In the genomic region with DNA sequence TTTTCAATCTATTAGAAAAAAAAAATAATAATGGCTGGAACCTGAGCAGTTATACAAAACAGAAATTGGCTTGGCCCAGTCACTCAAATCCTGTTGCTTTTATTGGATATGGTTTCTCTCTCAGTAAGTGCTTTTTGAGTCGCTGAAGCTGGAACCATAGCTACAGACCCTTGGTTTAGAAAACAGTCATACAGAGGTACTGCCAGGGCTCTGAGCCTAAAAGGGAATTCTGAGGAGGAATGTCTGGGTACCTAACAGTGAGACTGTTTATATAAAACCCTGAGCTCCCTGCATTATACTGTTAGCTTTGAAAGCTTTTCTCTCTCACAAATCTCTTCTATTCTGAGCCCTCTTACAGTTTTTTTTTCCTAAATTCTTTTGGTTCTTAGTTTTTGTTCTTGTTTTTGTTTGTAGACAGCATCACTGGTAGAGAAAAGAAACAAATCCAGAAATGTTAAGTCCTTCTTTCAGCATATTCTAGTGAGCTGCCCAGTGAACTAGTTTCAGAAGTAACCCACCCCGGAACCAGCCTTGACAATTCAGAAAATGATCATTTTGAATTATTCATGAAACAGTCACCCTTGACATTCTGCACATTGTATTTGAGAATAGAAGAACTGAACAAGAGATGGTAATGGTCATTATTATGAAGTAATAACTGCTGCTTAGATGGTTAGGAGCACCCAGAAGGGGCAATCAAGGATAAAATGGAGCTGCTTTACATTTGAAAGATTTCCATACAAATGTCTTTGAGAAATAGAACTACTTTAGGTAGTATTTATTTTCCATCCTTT, we compare ENCODE assay signal across 21 mouse cellular contexts.
DNase-seq lines count a peak whose midpoint lies in the region; ATAC-seq and TF ChIP-seq lines count a peak whose summit lies in the region.
"Had no signal": no experiment of that assay in that cellular context is flagged by ENCODE, and none has a peak within 500 bp of the region (broad histone marks: within the 10 kb centered on the region; RNA-seq: fewer than 3 reads in every experiment).

No protein-coding gene starts in this region.

- no peak for ATAC-seq in kidney, postnatal 0 days (replicated peaks; ENCODE audit: low FRiP score, low read depth)
- 0 out of 2 replicates have a peak, but pooled peaks have one; percentile 39 for ATAC-seq in forebrain, embryonic 12.5 days (ENCODE audit: low FRiP score)
- ATAC-seq in limb, embryonic 13.5 days (ENCODE audit: low FRiP score, low read depth), result peak; percentile 86; the same call in 1 of the 2 replicates
- ATAC-seq in monocyte, adult 5-6 weeks (replicated peaks; ENCODE audit: insufficient number of reproducible peaks, low FRiP score, low TSS enrichment, poor library complexity, severe bottlenecking), result no peak

- no peaks in the 10 kb centered on the region for H3K36me3 ChIP-seq in kidney, postnatal 0 days (ENCODE audit: insufficient read depth, low read length)
- H3K36me3 ChIP-seq in forebrain, embryonic 12.5 days (replicated peaks), result no peaks in the 10 kb centered on the region
- H3K36me3 ChIP-seq in limb, embryonic 13.5 days, result no peaks in the 10 kb centered on the region
- H3K36me3 ChIP-seq: heart, embryonic 10.5 days; hindbrain, embryonic 10.5 days; liver, embryonic 13.5 days; midbrain, embryonic 12.5 days had no signal

- no peak overlapping the region for H3K9ac ChIP-seq in kidney, postnatal 0 days (ENCODE audit: low read depth, low read length)
- no peak overlapping the region for H3K9ac ChIP-seq in forebrain, embryonic 12.5 days
- H3K9ac ChIP-seq in limb, embryonic 13.5 days, result no peak overlapping the region
- H3K9ac ChIP-seq: liver, embryonic 13.5 days; lung, embryonic 14.5 days; midbrain, embryonic 12.5 days had no signal

- H3K4me2 ChIP-seq in kidney, postnatal 0 days (ENCODE audit: low read length), result no peak overlapping the region
- H3K4me2 ChIP-seq in forebrain, embryonic 12.5 days, result no peak overlapping the region
- H3K4me2 ChIP-seq in limb, embryonic 13.5 days (replicated peaks), result no peak overlapping the region
- H3K4me2 ChIP-seq: liver, embryonic 13.5 days; lung, embryonic 14.5 days; midbrain, embryonic 12.5 days had no signal

- no peak overlapping the region for H3K4me3 ChIP-seq in kidney, postnatal 0 days (replicated peaks; ENCODE audit: low read depth, low read length)
- H3K4me3 ChIP-seq in forebrain, embryonic 12.5 days (replicated peaks), result no peak overlapping the region
- no peak overlapping the region for H3K4me3 ChIP-seq in limb, embryonic 13.5 days
- H3K4me3 ChIP-seq: heart, embryonic 10.5 days; hindbrain, embryonic 10.5 days; liver, embryonic 13.5 days; midbrain, embryonic 12.5 days had no signal

- H3K4me1 ChIP-seq in kidney, postnatal 0 days (replicated peaks; ENCODE audit: insufficient read depth, low read length), result no peaks in the 10 kb centered on the region
- H3K4me1 ChIP-seq in forebrain, embryonic 12.5 days, result no peaks in the 10 kb centered on the region
- H3K4me1 ChIP-seq in limb, embryonic 13.5 days, result no peaks in the 10 kb centered on the region
- H3K4me1 ChIP-seq: heart, embryonic 10.5 days; liver, embryonic 13.5 days; midbrain, embryonic 12.5 days had no signal

- WGBS in kidney, postnatal 0 days, result 77% methylated on average over 2 of the region's 2 CpGs
- 33% methylated on average over 2 of the region's 2 CpGs for WGBS in forebrain, embryonic 12.5 days
- 45% methylated on average over 2 of the region's 2 CpGs for WGBS in limb, embryonic 13.5 days

- H3K9me3 ChIP-seq in kidney, postnatal 0 days (replicated peaks; ENCODE audit: low read length), result no peaks in the 10 kb centered on the region
- no peaks in the 10 kb centered on the region for H3K9me3 ChIP-seq in forebrain, embryonic 12.5 days
- no peaks in the 10 kb centered on the region for H3K9me3 ChIP-seq in limb, embryonic 13.5 days
- H3K9me3 ChIP-seq: heart, embryonic 10.5 days; hindbrain, embryonic 10.5 days; liver, embryonic 13.5 days; midbrain, embryonic 12.5 days had no signal

- no peaks in the 10 kb centered on the region for H3K27me3 ChIP-seq in kidney, postnatal 0 days (ENCODE audit: insufficient read depth, low read length)
- no peaks in the 10 kb centered on the region for H3K27me3 ChIP-seq in forebrain, embryonic 12.5 days
- no peaks in the 10 kb centered on the region for H3K27me3 ChIP-seq in limb, embryonic 13.5 days
- H3K27me3 ChIP-seq: liver, embryonic 13.5 days; midbrain, embryonic 12.5 days had no signal

- H3K27ac ChIP-seq in kidney, postnatal 0 days, result no peak overlapping the region
- no peak overlapping the region for H3K27ac ChIP-seq in forebrain, embryonic 12.5 days
- H3K27ac ChIP-seq in limb, embryonic 13.5 days, result no peak overlapping the region
- H3K27ac ChIP-seq: heart, embryonic 10.5 days; hindbrain, embryonic 10.5 days; liver, embryonic 13.5 days; midbrain, embryonic 12.5 days had no signal

- TF ChIP-seq CTCF in kidney, postnatal 0 days (IDR thresholded peaks at IDR 0.05; ENCODE audit: low read depth), result no peak

- DNase-seq in embryo, embryonic 10.5 days (ENCODE audit: low spot score), result peak; percentile 2
- DNase-seq in embryo, embryonic 9.5 days (ENCODE audit: extremely low spot score), result no peak
- peak; percentile 0 for DNase-seq in kidney, postnatal 0 days (ENCODE audit: low spot score)
- no peak for DNase-seq in kidney, postnatal 36 days
- no peak for DNase-seq in right cerebral cortex, postnatal 14 days
- DNase-seq: adrenal gland, postnatal 25 days; cerebellum, adult 8-10 months; gastrocnemius, postnatal 25 days; kidney, adult 18-20 months; kidney, postnatal 14 days; liver, embryonic 13.5 days; lung, embryonic 14.5 days; lung, postnatal 36 days; right cerebral cortex, postnatal 4 days; thymus, adult 2 months had no signal

Comparison
In these comparisons a context has a peak if more than half of its experiments do, and no peak if none do; other contexts are left out.
1. DNase-seq: peak in embryo, embryonic 10.5 days (single experiment) and kidney, postnatal 0 days (single experiment); none in embryo, embryonic 9.5 days (single experiment), kidney, postnatal 36 days (0 of 2) and right cerebral cortex, postnatal 14 days (single experiment).
2. ATAC-seq: peak in forebrain, embryonic 12.5 days (single experiment) and limb, embryonic 13.5 days (single experiment); none in kidney, postnatal 0 days (single experiment) and monocyte, adult 5-6 weeks (single experiment).